Mouse (Mus musculus) ES-Bruce4 (cell line): ENCODE data around the gene Rims4.

Experiments
- CTCF ChIP-seq: IDR thresholded peaks from one replicate; pipeline ENCODE4 v1.8.1; 2011; ENCODE audit warnings: low read depth, low read length
- EP300 ChIP-seq: IDR thresholded peaks from 2 replicates; pipeline ENCODE4 v1.6.1; 2011; ENCODE audit warnings: low read depth, low read length; ENCODE audit not compliant: insufficient read depth

DNA sequence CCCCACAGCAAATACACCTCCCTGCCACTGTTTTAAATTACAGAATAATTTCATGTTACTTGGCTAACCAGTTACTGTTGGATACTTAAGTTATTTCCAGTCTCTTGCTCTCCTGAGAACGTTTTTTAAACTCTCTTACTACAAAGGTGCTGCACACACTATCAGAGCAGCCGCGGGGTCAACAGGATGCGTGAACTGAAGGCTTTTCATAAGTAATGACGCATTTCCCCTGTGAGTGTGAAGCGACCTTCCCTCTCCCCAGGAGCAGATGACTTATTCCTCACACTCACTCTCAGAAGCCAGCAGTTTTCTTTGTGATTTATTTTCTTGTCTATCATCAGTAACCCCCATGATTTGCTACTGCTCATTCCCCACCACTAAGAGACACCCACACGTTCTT, 13.7 kb upstream of the Rims4 start:
- no peak for TF ChIP-seq EP300
- TF ChIP-seq CTCF: no peak
